Mouse (Mus musculus): Measurements from ENCODE around the gene Klhl5. TPM values are rescaled to one million over a fixed set of nuclear protein-coding genes. Genes with fewer than 3 reads are reported as not detected.

Gene Klhl5
- polyA plus RNA-seq, 1 experiment from 2014 or later: 15.4 TPM

GRCm38 (mm10) chr5:65177026-65177514 lies 69.7 kb downstream of the Klhl5 start:
- no peak overlapping the region for H3K4me3 ChIP-seq (replicated peaks)
- H3K36me3 ChIP-seq: no peaks in the 10 kb centered on the region
- WGBS: 21% methylated on average over 11 of the region's 11 CpGs
- H3K4me1 ChIP-seq: peaks cover 12% of the 10 kb centered on the region; the same call in 1 of the 2 replicates
- no peak overlapping the region for H3K27ac ChIP-seq
- no peak overlapping the region for H3K9ac ChIP-seq
- H3K27me3 ChIP-seq (replicated peaks): no peaks in the 10 kb centered on the region
- ATAC-seq (ENCODE audit: insufficient read depth, low FRiP score, low read depth): peak; percentile 60; the same call in 1 of the 2 replicates
- no peaks in the 10 kb centered on the region for H3K9me3 ChIP-seq
- no peak overlapping the region for H3K4me2 ChIP-seq

GRCm38 (mm10) chr5:65178477-65178876 lies 71.1 kb downstream of the Klhl5 start:
- Histone ChIP-seq H3K27ac (no peak overlapping the region), H3K4me2 (no peak overlapping the region), H3K9ac (no peak overlapping the region), H3K4me3 (replicated peaks) (no peak overlapping the region), H3K36me3 (no peaks in the 10 kb centered on the region), H3K27me3 (replicated peaks) (no peaks in the 10 kb centered on the region), H3K9me3 (no peaks in the 10 kb centered on the region), H3K4me1 (peaks cover 12% of the 10 kb centered on the region; the same call in 1 of the 2 replicates)
- 94% methylated on average over 9 of the region's 9 CpGs for WGBS
- ATAC-seq (ENCODE audit: insufficient read depth, low FRiP score, low read depth): no peak

GRCm38 (mm10) chr5:65181160-65181793 lies 73.9 kb downstream of the Klhl5 start:
- 81% methylated on average over 21 of the region's 21 CpGs for WGBS
- no peaks in the 10 kb centered on the region for H3K9me3 ChIP-seq
- ATAC-seq (ENCODE audit: insufficient read depth, low FRiP score, low read depth): no peak

GRCm38 (mm10) chr5:65181794-65182169 lies 74.4 kb downstream of the Klhl5 start:
- ATAC-seq (ENCODE audit: insufficient read depth, low FRiP score, low read depth): no peak
- Histone ChIP-seq H3K9ac (no peak overlapping the region), H3K27me3 (replicated peaks) (no peaks in the 10 kb centered on the region), H3K4me1 (0 out of 2 replicates have a peak, but pooled peaks cover 5% of the 10 kb centered on the region), H3K4me2 (no peak overlapping the region), H3K27ac (no peak overlapping the region), H3K36me3 (no peaks in the 10 kb centered on the region), H3K4me3 (replicated peaks) (no peak overlapping the region), H3K9me3 (no peaks in the 10 kb centered on the region)
- WGBS: 86% methylated on average over 4 of the region's 4 CpGs

More at GRCm38 (mm10) chr5:65181160-65181793, 73.9 kb downstream of the Klhl5 start:
- H3K27me3 ChIP-seq (replicated peaks): no peaks in the 10 kb centered on the region
- no peak overlapping the region for H3K4me3 ChIP-seq (replicated peaks)
- H3K4me1 ChIP-seq: 0 out of 2 replicates have a peak, but pooled peaks cover 6% of the 10 kb centered on the region
- no peaks in the 10 kb centered on the region for H3K36me3 ChIP-seq
- no peak overlapping the region for H3K4me2 ChIP-seq
- no peak overlapping the region for H3K27ac ChIP-seq
- no peak overlapping the region for H3K9ac ChIP-seq

- no peaks in the 10 kb centered on the region for H3K9me3 ChIP-seq
- no peak for ATAC-seq (ENCODE audit: insufficient read depth, low FRiP score, low read depth)
- no peak overlapping the region for H3K4me3 ChIP-seq (replicated peaks)
- WGBS: 84% methylated on average over 1 of the region's 1 CpGs
- no peaks in the 10 kb centered on the region for H3K36me3 ChIP-seq
- no peak overlapping the region for H3K27ac ChIP-seq
- no peaks in the 10 kb centered on the region for H3K27me3 ChIP-seq (replicated peaks)
- no peak overlapping the region for H3K9ac ChIP-seq
- H3K4me2 ChIP-seq: no peak overlapping the region
- 0 out of 2 replicates have a peak, but pooled peaks cover under 1% of the 10 kb centered on the region for H3K4me1 ChIP-seq
Measured at GRCm38 (mm10) chr5:65182268-65182667, 74.9 kb downstream of the Klhl5 start.

GRCm38 (mm10) chr5:65191601-65192000 lies 84.3 kb downstream of the Klhl5 start:
- Histone ChIP-seq H3K9me3 (no peaks in the 10 kb centered on the region), H3K27ac (no peak overlapping the region), H3K36me3 (no peaks in the 10 kb centered on the region), H3K4me2 (no peak overlapping the region), H3K4me1 (no peaks in the 10 kb centered on the region), H3K9ac (no peak overlapping the region), H3K27me3 (replicated peaks) (no peaks in the 10 kb centered on the region), H3K4me3 (replicated peaks) (no peak overlapping the region)
- 88% methylated on average over 5 of the region's 5 CpGs for WGBS
- no peak for ATAC-seq (ENCODE audit: insufficient read depth, low FRiP score, low read depth)

GRCm38 (mm10) chr5:65194441-65194840 lies 87.1 kb downstream of the Klhl5 start:
- H3K27ac ChIP-seq: no peak overlapping the region
- no peak for ATAC-seq (ENCODE audit: insufficient read depth, low FRiP score, low read depth)
- no peaks in the 10 kb centered on the region for H3K4me1 ChIP-seq
- no peak overlapping the region for H3K9ac ChIP-seq
- no peak overlapping the region for H3K4me2 ChIP-seq
- H3K27me3 ChIP-seq (replicated peaks): no peaks in the 10 kb centered on the region
- H3K36me3 ChIP-seq: no peaks in the 10 kb centered on the region
- H3K9me3 ChIP-seq: no peaks in the 10 kb centered on the region
- 90% methylated on average over 9 of the region's 9 CpGs for WGBS
- H3K4me3 ChIP-seq (replicated peaks): no peak overlapping the region

GRCm38 (mm10) chr5:65199346-65200128 lies 92.2 kb downstream of the Klhl5 start, which contains the start of gene Wdr19:
Wdr19 (plus strand) TSS chr5:65199696.
- Histone ChIP-seq H3K27me3 (replicated peaks) (no peaks in the 10 kb centered on the region), H3K4me3 (replicated peaks) (peak within 1 kb of the TSS; percentile 61), H3K27ac (peak within 1 kb of the TSS; percentile 70), H3K4me1 (peaks cover 5% of the 10 kb centered on the region; the same call in 1 of the 2 replicates), H3K36me3 (no peaks in the 10 kb centered on the region), H3K9ac (peak within 1 kb of the TSS; percentile 26; the same call in 1 of the 2 replicates), H3K4me2 (peak within 1 kb of the TSS; percentile 75), H3K9me3 (no peaks in the 10 kb centered on the region)
- under 1% methylated on average over 37 of the region's 37 CpGs for WGBS
- ATAC-seq (ENCODE audit: insufficient read depth, low FRiP score, low read depth): peak; percentile 99

GRCm38 (mm10) chr5:65204726-65205125 lies 97.4 kb downstream of the Klhl5 start:
- peaks cover 5% of the 10 kb centered on the region; the same call in 1 of the 2 replicates for H3K4me1 ChIP-seq
- WGBS: 92% methylated on average over 2 of the region's 2 CpGs
- no peak overlapping the region for H3K4me3 ChIP-seq (replicated peaks)
- H3K27me3 ChIP-seq (replicated peaks): no peaks in the 10 kb centered on the region
- no peak overlapping the region for H3K27ac ChIP-seq
- no peak for ATAC-seq (ENCODE audit: insufficient read depth, low FRiP score, low read depth)
- H3K9me3 ChIP-seq: no peaks in the 10 kb centered on the region
- no peak overlapping the region for H3K4me2 ChIP-seq
- H3K36me3 ChIP-seq: no peaks in the 10 kb centered on the region
- no peak overlapping the region for H3K9ac ChIP-seq

- no peak for ATAC-seq (ENCODE audit: insufficient read depth, low FRiP score, low read depth)
- Histone ChIP-seq H3K36me3 (no peaks in the 10 kb centered on the region), H3K4me2 (no peak overlapping the region), H3K9me3 (no peaks in the 10 kb centered on the region), H3K9ac (no peak overlapping the region), H3K4me1 (no peaks in the 10 kb centered on the region), H3K27ac (no peak overlapping the region), H3K27me3 (replicated peaks) (no peaks in the 10 kb centered on the region), H3K4me3 (replicated peaks) (no peak overlapping the region)
- 19% methylated on average over 7 of the region's 7 CpGs for WGBS
Measured at GRCm38 (mm10) chr5:65213321-65213720, 106.0 kb downstream of the Klhl5 start.

All from stomach, embryonic 15.5 days (tissue).